Mouse (Mus musculus) adrenal gland, adult 8-10 months (tissue): ENCODE measurements around the gene Pld3. TPM values are rescaled to one million over a fixed set of nuclear protein-coding genes. Genes with fewer than 3 reads are reported as not detected.
"Not testable (repeated sequence)": the region's sequence is repeated elsewhere in the genome, so short reads cannot be mapped to it uniquely, and the experiment has no call there.

Experiments used
- DNase-seq: peaks from one replicate; pipeline ENCODE4 v3.0.0; 2022
- total RNA-seq, 4 experiments: library from RNA; stranded (reverse); gene quantifications; 2 replicates each; pipeline ENCODE4 v1.2.4; 2022

Gene Pld3
- total RNA-seq, 4 experiments from 2014 or later = 135 to 205 (median 166) TPM

GRCm38 (mm10) chr7:27523805-27524204 lies 29.2 kb downstream of the Pld3 start:
- no peak for DNase-seq

- DNase-seq = no peak
Observed at GRCm38 (mm10) chr7:27522967-27523366, 30.1 kb downstream of the Pld3 start, which contains the start of gene Hipk4. TSS of gene Hipk4 (plus strand) at chr7:27523267.

- DNase-seq = no peak
Observed at GRCm38 (mm10) chr7:27520599-27520998, 32.4 kb downstream of the Pld3 start.

- DNase-seq = no peak
Observed at GRCm38 (mm10) chr7:27520104-27520503, 32.9 kb downstream of the Pld3 start.

- DNase-seq = no peak
Observed at GRCm38 (mm10) chr7:27518314-27518713, 34.7 kb downstream of the Pld3 start.

- DNase-seq = no peak
Observed at GRCm38 (mm10) chr7:27514961-27515360, 38.1 kb downstream of the Pld3 start.

- no peak for DNase-seq
Observed at GRCm38 (mm10) chr7:27510809-27511208, 42.2 kb downstream of the Pld3 start.

GRCm38 (mm10) chr7:27508648-27509005 lies 44.4 kb downstream of the Pld3 start:
- DNase-seq = peak; percentile 73

GRCm38 (mm10) chr7:27507711-27508647 lies 45.0 kb downstream of the Pld3 start:
- peak; percentile 98 for DNase-seq

- DNase-seq = no peak
Observed at GRCm38 (mm10) chr7:27506765-27507370, 46.1 kb downstream of the Pld3 start.

- DNase-seq = no peak
Observed at GRCm38 (mm10) chr7:27501620-27502019, 51.4 kb downstream of the Pld3 start.

GRCm38 (mm10) chr7:27499036-27499435 lies 54.0 kb downstream of the Pld3 start, which contains the start of gene Prx:
TSS of gene Prx (plus strand) at chr7:27499324.
- DNase-seq = no peak

- DNase-seq = not testable (repeated sequence)
Observed at GRCm38 (mm10) chr7:27494659-27495367, 58.2 kb downstream of the Pld3 start.

- no peak for DNase-seq
Observed at GRCm38 (mm10) chr7:27493450-27493849, 59.6 kb downstream of the Pld3 start.

- DNase-seq = no peak
Observed at GRCm38 (mm10) chr7:27493022-27493421, 60.0 kb downstream of the Pld3 start.

- DNase-seq = no peak
Observed at GRCm38 (mm10) chr7:27491856-27492255, 61.2 kb downstream of the Pld3 start.

- DNase-seq = peak; percentile 96
Observed at GRCm38 (mm10) chr7:27490543-27491329, 62.3 kb downstream of the Pld3 start.

GRCm38 (mm10) chr7:27490227-27490542 lies 62.8 kb downstream of the Pld3 start:
- no peak for DNase-seq

- no peak for DNase-seq
Observed at GRCm38 (mm10) chr7:27489270-27489869, 63.6 kb downstream of the Pld3 start.

GRCm38 (mm10) chr7:27487740-27488268 lies 65.2 kb downstream of the Pld3 start:
- peak; percentile 79 for DNase-seq
